Mouse (Mus musculus) layer of hippocampus, adult 9-10 months (tissue): ENCODE data around the gene Nsdhl.

ENCODE experiments used
- DNase-seq: peaks from one replicate; pipeline ENCODE4 v3.0.0; 2022; ENCODE audit warnings: low spot score

The Nsdhl gene

GRCm38 (mm10) chrX:73003110-73003509 lies 84.8 kb downstream of the Nsdhl start:
- no peak for DNase-seq

- DNase-seq = no peak
These were observed 87.3 kb downstream of the Nsdhl start for GRCm38 (mm10) chrX:73005678-73006077.

GRCm38 (mm10) chrX:73007597-73008479 lies 89.5 kb downstream of the Nsdhl start:
- peak; percentile 93 for DNase-seq
